Mouse (Mus musculus) Muller cell, postnatal 12 days (primary cell): Measurements from ENCODE around the gene 1700012A03Rik.

Experiments
- DNase-seq: peaks from one replicate; pipeline ENCODE4 v3.0.0-alpha.2; 2015; ENCODE audit errors: inconsistent ontology term

The 1700012A03Rik gene

GRCm38 (mm10) chr6:32093312-32093711, 43.3 kb downstream of the 1700012A03Rik start:
- no peak for DNase-seq

DNA sequence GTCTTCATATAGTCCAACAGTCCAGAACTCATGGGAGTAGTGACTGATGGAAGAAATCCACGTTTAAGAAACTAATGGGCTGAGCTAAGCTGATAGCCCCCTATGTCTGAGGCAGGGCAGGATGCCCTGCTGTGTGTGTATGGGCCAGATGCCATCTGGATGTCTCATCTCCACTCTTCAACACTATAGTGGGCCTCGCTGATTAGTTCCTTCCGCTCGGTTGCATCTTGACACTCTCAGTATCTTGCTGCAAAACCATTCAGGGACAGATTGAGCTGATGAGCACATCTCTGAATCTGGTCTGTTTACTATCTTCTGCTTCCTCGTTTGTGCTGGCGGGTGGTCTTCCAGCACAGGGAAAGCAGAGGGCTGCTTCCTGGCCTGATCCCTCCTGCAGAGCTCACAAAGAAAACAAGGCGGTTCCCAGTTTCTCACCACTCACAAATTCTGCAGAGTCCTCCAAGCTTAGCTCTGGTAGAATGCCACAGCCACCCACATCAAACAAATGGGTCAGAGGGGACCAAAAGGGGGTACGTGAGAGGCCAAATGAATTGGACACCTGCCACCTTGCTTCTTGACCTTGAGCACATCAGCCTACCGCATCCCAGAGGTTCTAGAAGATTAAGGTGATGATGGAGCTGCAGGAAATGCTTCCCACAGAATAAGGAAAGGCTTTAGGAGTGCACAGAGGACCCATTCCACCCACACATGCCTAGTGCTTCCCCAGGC, 55.7 kb downstream of the 1700012A03Rik start:
- DNase-seq = peak; percentile 60
